Mouse (Mus musculus) megakaryocyte, embryonic 14.5 days (primary cell): ENCODE data around the gene Mrpl49.

ENCODE experiments used
- FLI1 ChIP-seq: IDR thresholded peaks from 2 replicates; pipeline ENCODE4 v1.6.1; 2012; ENCODE audit warnings: low read length, inconsistent platforms, mixed read lengths
- GATA1 ChIP-seq: IDR thresholded peaks from 3 replicates; pipeline ENCODE4 v1.6.1; 2012; ENCODE audit warnings: mixed read lengths, low read length, inconsistent platforms, borderline replicate concordance

GRCm38 (mm10) chr19:6067724-6068415 is 10.3 kb upstream of the Mrpl49 start, which contains the start of gene Tm7sf2:
- TF ChIP-seq GATA1 (no peak), FLI1 (no peak)
